Mouse (Mus musculus) brain, embryonic 14.5 days (tissue): ENCODE data around the gene Fbxl2. TPM values are rescaled to one million over a fixed set of nuclear protein-coding genes. Genes with fewer than 3 reads are reported as not detected.

Experiments used
- DNase-seq: peaks from one replicate; pipeline ENCODE4 v3.0.0-alpha.2; 2011; ENCODE audit warnings: low read depth
- CTCF ChIP-seq: fragments of 200-500 bp; IDR thresholded peaks from 2 replicates; pipeline ENCODE4 v1.5.1; 2012; ENCODE audit warnings: inconsistent platforms, mild to moderate bottlenecking, moderate library complexity, borderline replicate concordance; ENCODE audit not compliant: insufficient read depth, insufficient read length; ENCODE audit errors: extremely low read depth
- POLR2A ChIP-seq: fragments of 200-500 bp; IDR thresholded peaks from 2 replicates; pipeline ENCODE4 v1.6.1; 2012; ENCODE audit warnings: mild to moderate bottlenecking, inconsistent platforms, borderline replicate concordance; ENCODE audit not compliant: poor library complexity, insufficient read depth, insufficient read length, severe bottlenecking; ENCODE audit errors: extremely low read depth
- polyA plus RNA-seq: library from polyadenylated mRNA; depleted of rRNA; stranded (reverse); fragments of >200 nt; gene quantifications from 2 replicates; pipeline ENCODE4 v1.2.3, GENCODE M21; 2012

Fbxl2 gene
- polyA plus RNA-seq, 1 experiment, result 32.4 TPM

GRCm38 (mm10) chr9:113964415-113964814 is 81.6 kb downstream of the Fbxl2 start:
- DNase-seq, result no peak
- TF ChIP-seq POLR2A (no peak), CTCF (no peak)

DNA sequence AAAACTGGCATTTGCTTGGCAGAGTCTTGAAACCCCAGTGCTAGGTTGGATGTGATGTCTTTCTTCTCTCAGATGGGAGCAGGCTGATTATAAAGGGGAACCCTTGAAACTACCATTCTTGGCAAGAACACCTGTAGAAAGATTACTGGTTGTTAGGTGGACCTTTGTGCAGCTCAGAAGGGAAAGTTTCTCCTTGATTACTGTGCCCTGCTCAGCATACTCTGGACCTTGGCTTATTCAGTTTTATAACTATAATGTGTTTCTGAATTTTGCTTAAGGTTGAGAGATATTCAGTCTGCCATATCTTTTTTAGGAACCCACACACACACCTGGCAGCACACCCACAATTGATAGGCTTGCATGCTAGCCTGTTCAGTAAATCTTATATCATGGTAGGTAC is 82.3 kb downstream of the Fbxl2 start:
- DNase-seq, result no peak
- TF ChIP-seq POLR2A (no peak), CTCF (no peak)

- no peak for TF ChIP-seq POLR2A
- DNase-seq, result no peak
Observed at GRCm38 (mm10) chr9:113957777-113958176, 88.2 kb downstream of the Fbxl2 start.

DNA sequence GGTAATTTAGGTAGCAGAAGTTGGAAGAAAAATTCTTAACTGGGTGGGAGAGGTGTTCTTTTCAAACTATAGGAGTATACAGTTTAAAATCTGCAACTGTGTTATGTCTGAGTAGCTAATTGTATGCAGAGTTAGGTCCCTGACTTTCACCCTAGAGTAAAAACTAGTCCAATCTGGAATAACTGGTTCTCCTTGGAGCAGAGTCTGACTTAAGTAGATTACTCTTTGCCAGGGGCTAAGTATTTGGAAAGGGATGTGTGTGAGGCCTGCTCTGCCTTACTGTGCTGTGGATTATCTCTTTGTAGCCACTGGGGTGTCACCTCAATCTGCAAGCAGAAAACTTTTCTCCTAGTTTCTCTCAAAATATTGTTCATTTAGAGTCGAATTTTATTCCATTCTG is 98.8 kb downstream of the Fbxl2 start:
- no peak for DNase-seq
- no peak for TF ChIP-seq POLR2A
- TF ChIP-seq CTCF, result no peak

DNA sequence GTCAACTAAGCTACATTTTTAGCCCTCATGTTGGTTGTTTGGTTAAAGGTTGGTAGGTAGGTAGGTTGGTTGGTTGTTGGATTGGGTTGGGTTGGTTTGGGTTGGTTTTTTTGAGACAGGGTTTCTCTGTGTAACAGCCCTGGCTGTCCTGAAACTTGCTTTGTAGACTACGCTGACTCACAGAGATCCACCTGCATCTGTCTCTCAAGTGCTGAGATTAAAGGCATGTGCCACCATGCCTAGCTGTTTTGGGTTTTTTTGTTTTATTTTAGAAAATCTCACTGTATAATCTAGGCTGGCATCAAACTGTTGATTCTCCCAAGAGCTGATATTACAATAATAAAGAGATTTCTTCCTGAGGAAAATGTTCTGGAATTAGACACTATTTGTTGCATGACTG is 102.6 kb downstream of the Fbxl2 start:
- TF ChIP-seq CTCF (no peak), POLR2A (no peak)
- DNase-seq, result no peak

- DNase-seq, result no peak
- TF ChIP-seq CTCF (no peak), POLR2A (no peak)
Observed at GRCm38 (mm10) chr9:113941103-113941805, 104.7 kb downstream of the Fbxl2 start.

- TF ChIP-seq POLR2A, result no peak
- TF ChIP-seq CTCF, result no peak
- DNase-seq, result no peak
Observed at GRCm38 (mm10) chr9:113939063-113939850, 106.7 kb downstream of the Fbxl2 start.

DNA sequence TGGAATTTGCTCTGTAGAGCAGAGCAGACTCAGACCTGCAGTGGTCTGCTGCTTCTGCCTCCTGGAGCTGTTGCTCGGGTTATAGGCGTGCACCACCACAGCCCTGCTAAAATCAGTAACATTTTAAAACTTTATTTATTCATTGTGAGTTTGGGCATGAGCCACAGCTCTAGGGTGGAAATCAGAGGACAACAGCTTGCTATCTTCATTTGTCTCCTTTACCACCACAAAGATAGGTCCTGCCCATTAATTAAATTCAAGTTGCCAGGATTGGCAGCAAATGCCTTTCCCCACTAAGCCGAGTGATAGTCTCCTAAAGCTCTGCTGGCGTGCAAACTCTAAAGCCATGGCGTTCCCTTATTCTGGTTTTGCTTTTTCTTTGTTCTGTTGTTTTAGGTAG is 110.4 kb downstream of the Fbxl2 start:
- no peak for TF ChIP-seq POLR2A
- DNase-seq, result no peak

DNA sequence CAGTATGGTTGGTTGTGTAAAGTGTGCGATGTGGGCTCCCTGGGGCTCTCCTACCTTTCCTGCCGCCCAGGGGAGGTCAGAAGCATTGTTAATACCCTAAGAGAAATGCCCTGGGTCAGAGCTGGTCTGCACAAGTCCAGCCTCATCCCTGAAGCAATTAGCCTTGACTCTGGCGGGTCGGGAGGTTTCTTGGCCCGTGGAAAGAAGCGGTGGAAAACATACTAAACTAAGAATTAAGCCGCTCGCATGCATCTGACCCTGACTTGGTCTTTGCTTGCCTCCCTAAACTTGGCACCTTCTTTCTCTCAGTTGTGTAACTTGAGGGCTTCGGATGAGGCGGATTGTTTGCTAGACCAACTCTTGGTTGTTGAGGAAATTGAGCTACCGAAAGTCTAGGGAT is 113.5 kb downstream of the Fbxl2 start:
- TF ChIP-seq POLR2A, result no peak
- no peak for TF ChIP-seq CTCF
- no peak for DNase-seq

DNA sequence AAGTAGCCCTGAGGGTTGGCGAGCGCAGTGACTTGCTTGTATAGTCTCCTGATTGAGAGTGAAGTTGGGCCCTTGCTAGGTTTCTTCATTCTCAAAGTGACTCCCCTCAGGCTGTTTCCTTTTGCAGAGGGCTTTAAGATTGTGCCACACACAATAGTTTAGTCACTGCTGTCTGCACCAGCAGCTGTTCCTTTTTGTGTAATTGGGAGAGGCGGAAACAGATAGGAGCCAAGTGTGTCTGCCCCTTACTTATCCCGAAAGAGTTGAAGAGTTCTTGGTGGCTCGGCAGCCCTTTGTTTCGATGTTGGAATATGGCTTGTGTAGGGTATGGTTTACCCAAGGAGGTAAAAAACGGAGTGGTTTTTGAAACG is 113.9 kb downstream of the Fbxl2 start:
- TF ChIP-seq CTCF (no peak), POLR2A (no peak)
- peak; percentile 46 for DNase-seq

- TF ChIP-seq CTCF (no peak), POLR2A (no peak)
- peak; percentile 14 for DNase-seq
Observed at GRCm38 (mm10) chr9:113931375-113932099, 114.5 kb downstream of the Fbxl2 start.
